Mouse (Mus musculus): Measurements from ENCODE around the gene Mc1r. TPM values are rescaled to one million over a fixed set of nuclear protein-coding genes. Genes with fewer than 3 reads are reported as not detected.

The Mc1r gene
- total RNA-seq (2015) (not detected in 2 replicates), total RNA-seq (2017) (0.12 and 0.14 TPM in 2 replicates)

GRCm38 (mm10) chr8:123406786-123407185, at the start of gene Mc1r:
Gene Mc1r (plus strand): TSS chr8:123407107.
- ATAC-seq (replicated peaks; ENCODE audit: poor library complexity): peak; percentile 54

- ATAC-seq (replicated peaks; ENCODE audit: poor library complexity): peak; percentile 100
Observed at GRCm38 (mm10) chr8:123361082-123361739, 45.7 kb upstream of the Mc1r start.

- ATAC-seq (replicated peaks; ENCODE audit: poor library complexity): peak; percentile 85
Observed at GRCm38 (mm10) chr8:123373403-123374238, 33.3 kb upstream of the Mc1r start, which contains the start of gene Tcf25. Gene Tcf25 (plus strand): TSS chr8:123373753.

DNA sequence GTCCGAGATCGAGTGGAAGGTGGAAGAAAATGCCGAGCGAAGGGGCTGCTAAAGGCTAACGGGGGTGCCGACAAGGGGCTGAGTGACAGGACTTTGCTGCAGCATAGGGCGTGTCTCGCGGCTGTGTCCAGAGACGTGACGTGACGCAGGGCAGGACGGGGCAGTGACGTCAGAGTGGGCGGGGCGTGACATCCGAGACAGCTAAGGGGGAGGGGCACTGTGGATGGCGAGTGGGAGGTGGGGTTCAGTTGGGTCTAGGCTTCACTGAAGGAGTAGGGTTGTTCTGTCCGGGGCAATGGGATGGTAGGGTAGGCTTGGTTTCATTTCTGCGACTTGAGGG, 32.7 kb upstream of the Mc1r start:
- ATAC-seq (replicated peaks; ENCODE audit: poor library complexity): peak; percentile 81

DNA sequence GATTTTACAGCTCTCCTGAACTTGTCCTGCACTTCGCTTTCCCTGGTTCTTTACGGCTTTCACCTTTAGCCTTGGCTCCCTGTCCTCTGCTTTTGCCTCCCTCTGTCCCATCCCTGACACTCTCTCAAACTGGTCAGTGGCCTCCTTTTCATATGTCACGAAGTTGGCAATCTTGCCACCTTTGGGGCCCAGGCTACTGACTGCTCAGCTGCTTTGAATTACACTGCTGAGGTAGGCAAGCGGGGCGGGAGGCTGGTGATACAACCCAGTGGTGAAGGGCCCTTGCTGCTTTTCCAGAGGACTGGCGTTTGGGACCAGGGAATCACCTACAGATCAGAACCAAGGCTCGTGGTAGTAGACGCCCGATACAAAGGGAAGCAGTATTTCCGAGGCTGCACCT, 31.2 kb upstream of the Mc1r start:
- no peak for ATAC-seq (replicated peaks; ENCODE audit: poor library complexity)

DNA sequence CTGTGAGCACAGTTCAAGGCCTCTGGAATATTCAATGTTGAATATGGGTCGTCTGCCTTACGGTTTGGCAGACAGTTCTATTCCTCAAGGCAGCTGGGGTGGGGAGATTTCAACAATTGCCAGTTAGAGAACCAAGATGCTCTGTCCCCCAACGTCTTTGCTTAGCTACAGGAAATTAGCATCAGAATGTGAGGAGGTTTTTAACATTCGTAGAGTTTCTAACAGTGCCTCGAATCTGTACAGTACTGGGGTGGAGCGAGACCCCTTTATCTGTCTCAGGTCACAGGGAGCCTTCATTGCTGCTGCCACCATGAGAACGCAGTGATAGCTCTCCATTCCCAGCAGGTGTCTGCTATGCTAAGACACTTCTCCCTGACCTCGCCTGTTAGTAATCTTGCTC, 30.8 kb upstream of the Mc1r start:
- no peak for ATAC-seq (replicated peaks; ENCODE audit: poor library complexity)

- no peak for ATAC-seq (replicated peaks; ENCODE audit: poor library complexity)
Observed at GRCm38 (mm10) chr8:123381711-123382110, 25.2 kb upstream of the Mc1r start.

DNA sequence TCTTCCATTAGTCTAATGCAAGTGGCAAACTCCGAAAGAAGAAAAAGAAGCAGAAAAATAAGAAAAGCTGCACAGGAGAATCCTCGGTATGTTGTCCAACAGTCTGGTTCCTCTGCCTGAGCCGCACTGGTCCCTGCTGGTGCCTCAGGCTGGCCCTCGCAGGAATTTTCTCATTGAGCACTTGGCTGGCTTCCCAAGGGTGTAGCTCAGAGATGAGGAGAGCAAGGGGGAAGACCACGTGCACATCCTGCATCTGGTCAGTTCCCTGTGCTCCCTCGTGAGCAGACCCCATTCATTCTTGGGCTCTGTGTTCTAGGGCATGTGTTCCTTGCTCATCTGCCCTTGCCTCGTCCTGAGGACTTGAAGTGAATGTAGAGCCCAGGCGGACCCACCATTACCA, 24.4 kb upstream of the Mc1r start:
- ATAC-seq (replicated peaks; ENCODE audit: poor library complexity): no peak

DNA sequence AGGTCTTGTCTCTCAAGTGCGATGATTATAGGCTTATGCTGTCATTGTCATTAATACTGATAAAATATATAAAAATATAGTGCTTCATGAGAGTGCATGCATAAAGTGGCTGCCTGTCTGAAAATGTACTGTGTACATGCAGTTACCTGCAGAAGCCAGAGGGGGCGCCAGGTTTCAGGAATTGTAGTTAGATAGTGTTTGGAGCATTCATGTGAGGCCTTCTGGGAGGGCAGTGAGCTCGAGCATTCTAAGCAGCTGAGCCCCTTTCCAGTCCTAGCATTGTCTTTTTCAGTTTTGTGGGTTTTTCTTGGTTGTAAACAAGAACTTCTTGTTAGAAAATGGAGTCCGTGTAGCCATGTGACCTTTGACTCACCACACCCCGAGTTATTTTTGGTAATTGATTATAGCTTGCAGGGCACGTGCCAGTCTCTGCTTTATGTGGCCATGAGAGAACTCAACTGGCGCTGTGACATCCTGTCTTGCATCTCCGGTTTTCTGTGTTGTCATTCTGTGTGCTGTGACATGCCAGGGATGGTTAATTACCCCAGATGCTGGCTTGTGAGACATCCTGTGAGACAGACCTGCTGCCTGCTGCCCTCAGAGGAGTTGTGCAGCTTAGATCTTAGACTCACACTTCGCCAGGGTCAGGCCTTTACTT, 21.9 kb upstream of the Mc1r start:
- peak; percentile 85 for ATAC-seq (replicated peaks; ENCODE audit: poor library complexity)

- ATAC-seq (replicated peaks; ENCODE audit: poor library complexity): no peak
Observed at GRCm38 (mm10) chr8:123387041-123387440, 19.9 kb upstream of the Mc1r start.

GRCm38 (mm10) chr8:123387801-123388200, 19.1 kb upstream of the Mc1r start:
- ATAC-seq (replicated peaks; ENCODE audit: poor library complexity): no peak

DNA sequence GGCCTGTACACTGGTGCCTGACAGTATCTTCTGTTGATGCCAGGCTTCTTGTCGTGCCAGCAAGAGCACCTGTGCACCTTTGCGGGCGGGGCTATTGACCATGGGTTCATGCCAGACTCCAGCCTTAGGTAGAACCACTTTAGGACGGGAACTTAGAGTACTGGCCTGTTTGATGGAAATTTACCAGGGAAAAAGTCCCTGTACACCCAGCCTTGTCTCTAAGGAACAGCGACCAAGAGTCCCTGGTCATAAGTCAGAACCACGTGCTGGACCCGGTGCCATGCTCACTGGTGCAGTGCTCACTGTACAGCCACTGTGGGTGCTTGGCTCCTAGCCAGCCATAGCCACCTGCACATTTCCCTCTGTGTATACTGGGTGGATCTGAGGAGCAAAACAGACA, 17.9 kb upstream of the Mc1r start:
- no peak for ATAC-seq (replicated peaks; ENCODE audit: poor library complexity)

DNA sequence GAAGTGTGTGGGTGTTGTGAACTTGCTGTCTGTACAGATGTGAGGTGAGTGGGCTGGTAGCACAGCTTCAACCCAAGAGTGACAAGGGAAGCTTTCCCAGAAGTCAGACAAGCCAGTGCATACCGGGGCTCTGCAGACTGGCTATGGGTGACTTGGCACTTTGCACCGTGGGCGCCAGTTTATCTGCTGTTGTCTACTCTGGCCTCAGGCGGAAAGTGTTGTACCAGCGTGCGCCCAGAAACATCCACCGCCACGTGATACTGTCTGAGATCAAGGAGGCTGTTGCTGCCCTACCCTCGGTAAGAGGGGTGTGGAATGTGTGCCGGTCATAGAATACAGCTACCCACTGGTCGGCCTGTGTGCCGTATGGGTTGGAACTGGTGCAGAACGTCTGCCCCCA, 8.6 kb upstream of the Mc1r start:
- peak; percentile 80 for ATAC-seq (replicated peaks; ENCODE audit: poor library complexity)

- no peak for ATAC-seq (replicated peaks; ENCODE audit: poor library complexity)
Observed at GRCm38 (mm10) chr8:123401936-123402335, 5.0 kb upstream of the Mc1r start.

DNA sequence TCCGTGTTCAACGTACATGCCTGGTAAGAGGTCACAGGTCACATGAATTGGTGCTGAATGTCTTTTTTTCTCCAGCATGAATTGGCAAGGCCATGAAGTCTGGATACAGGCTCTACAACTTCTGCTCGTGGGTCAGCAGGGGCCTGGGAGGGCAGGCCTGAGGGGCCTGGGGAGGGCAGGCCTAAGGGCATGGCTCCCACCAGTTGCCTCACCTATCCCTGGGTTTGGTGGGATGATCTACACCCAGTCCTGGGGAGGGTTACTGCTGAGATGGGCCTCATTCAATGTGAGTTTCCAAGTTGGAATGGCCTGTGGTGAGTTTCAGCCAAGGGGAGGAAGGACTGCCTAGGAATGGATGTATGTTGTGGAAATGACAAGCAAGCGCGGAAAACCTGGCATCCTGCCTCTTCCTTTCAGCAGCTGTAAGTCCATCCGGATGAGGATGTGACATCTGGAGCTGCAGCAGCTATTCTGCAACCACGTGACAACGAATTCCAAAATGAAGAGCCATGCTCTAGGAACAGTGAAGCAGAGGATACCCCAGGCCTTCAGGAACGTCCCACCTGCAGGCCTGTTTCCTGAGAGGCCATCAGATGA, 4.1 kb upstream of the Mc1r start:
- ATAC-seq (replicated peaks; ENCODE audit: poor library complexity): no peak

GRCm38 (mm10) chr8:123404521-123404920, 2.4 kb upstream of the Mc1r start:
- ATAC-seq (replicated peaks; ENCODE audit: poor library complexity): no peak

- no peak for ATAC-seq (replicated peaks; ENCODE audit: poor library complexity)
Observed at GRCm38 (mm10) chr8:123407612-123408011, 705 bp downstream of the Mc1r start.

GRCm38 (mm10) chr8:123408586-123409544, 2.0 kb downstream of the Mc1r start:
- ATAC-seq (replicated peaks; ENCODE audit: poor library complexity): peak; percentile 58

DNA sequence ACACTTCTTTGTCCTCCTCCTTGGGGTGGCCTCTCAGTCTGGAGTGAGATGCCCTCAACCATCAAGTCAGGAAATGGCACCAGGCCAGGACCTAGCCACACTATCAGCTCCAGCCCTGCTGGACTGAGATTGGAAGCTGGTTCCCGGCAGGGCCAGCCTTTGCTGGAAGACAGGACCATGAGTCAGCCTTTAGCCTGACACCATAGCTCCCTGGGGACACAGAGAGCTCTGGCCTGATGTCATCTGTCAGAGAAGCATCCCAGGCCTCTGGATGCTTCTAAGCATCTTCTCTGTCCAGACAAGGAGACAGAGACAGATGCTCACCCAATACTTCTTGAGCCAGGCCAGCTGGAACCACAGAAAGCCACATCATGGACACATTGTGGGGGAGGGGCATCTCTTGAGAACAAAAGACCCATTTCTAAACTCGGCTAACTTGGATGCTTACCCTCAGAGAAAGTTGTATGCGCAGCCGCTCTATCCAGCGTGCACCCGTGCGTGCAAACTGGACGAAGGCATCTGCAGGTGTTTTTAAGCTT, 3.2 kb downstream of the Mc1r start:
- ATAC-seq (replicated peaks; ENCODE audit: poor library complexity): peak; percentile 8; the same call in 1 of the 2 replicates

DNA sequence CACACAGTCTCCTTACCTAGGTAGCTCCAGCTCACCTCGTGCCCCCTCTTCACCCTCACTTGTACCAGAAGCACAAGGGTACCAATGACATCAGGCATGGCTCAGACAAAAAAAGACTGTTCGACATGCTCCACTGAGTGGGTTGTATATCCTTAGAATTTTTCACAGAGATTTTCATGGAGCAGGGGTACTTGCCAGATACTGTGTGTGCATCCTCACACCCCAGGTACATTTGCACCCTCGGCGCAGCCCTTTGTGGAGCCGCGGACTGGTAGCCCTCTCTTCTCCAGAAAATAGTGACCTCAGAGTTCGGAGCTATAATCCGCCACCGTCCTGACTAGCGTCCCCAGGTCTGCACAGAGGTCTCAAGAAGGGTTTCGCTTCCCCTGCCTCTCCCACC, 3.9 kb downstream of the Mc1r start:
- ATAC-seq (replicated peaks; ENCODE audit: poor library complexity): no peak

Data from megakaryocyte progenitor cell, adult 5-6 weeks (primary cell).